Mouse (Mus musculus) stomach, embryonic 14.5 days (tissue): ENCODE measurements around the gene Myoz1. TPM values are rescaled to one million over a fixed set of nuclear protein-coding genes. Genes with fewer than 3 reads are reported as not detected.
"Not testable (repeated sequence)": the region's sequence is repeated elsewhere in the genome, so short reads cannot be mapped to it uniquely, and the experiment has no call there.

Experiments
- ATAC-seq: fragments of 200-750 bp; cut with Nextera tagmentation; 2 replicates; pipeline ENCODE4 v1.8.0; 2017; ENCODE audit warnings: low read depth, moderate TSS enrichment; ENCODE audit not compliant: insufficient number of reproducible peaks, insufficient read depth, low FRiP score
- H3K27ac ChIP-seq: fragments of 300-500 bp; sonication (generic); 2 replicates; pipeline ENCODE4 v1.5.1; 2014; ENCODE audit warnings: mild to moderate bottlenecking, low read length, moderate library complexity, mixed read lengths
- H3K27me3 ChIP-seq: fragments of 300-500 bp; sonication (generic); 2 replicates; pipeline ENCODE4 v1.6.1; 2014; ENCODE audit warnings: low read length, control low read depth, mixed read lengths; ENCODE audit not compliant: control insufficient read depth, insufficient read depth
- H3K36me3 ChIP-seq: fragments of 300-500 bp; sonication (generic); 2 replicates; pipeline ENCODE4 v1.6.1; 2014; ENCODE audit warnings: mild to moderate bottlenecking, control low read depth, low read length, moderate library complexity, mixed read lengths; ENCODE audit not compliant: control insufficient read depth, insufficient read depth
- H3K4me1 ChIP-seq: fragments of 300-500 bp; sonication (generic); 2 replicates; pipeline ENCODE4 v1.6.1; 2014; ENCODE audit warnings: low read length, control low read depth, mixed read lengths; ENCODE audit not compliant: control insufficient read depth, insufficient read depth
- H3K4me2 ChIP-seq: fragments of 300-500 bp; sonication (generic); replicated peaks from 2 replicates; pipeline ENCODE4 v1.6.1; 2014; ENCODE audit warnings: low read depth, low read length, control low read depth
- H3K4me3 ChIP-seq: fragments of 300-500 bp; sonication (generic); 2 replicates; pipeline ENCODE4 v1.5.1; 2014; ENCODE audit warnings: low read depth, low read length, control low read depth
- H3K9ac ChIP-seq: fragments of 300-500 bp; sonication (generic); replicated peaks from 2 replicates; pipeline ENCODE4 v1.6.1; 2014; ENCODE audit warnings: low read depth, mild to moderate bottlenecking, control low read depth, low read length, moderate library complexity, mixed read lengths
- H3K9me3 ChIP-seq: fragments of 300-500 bp; sonication (generic); 2 replicates; pipeline ENCODE4 v1.6.1; 2016; ENCODE audit warnings: low read depth, low read length, control low read depth; ENCODE audit not compliant: control insufficient read depth
- WGBS: fragments of 180-500 bp; shearing (Covaris S2); extraction: QIAGEN DNeasy Blood & Tissue Kit; methylation state at CpG from one replicate; pipeline ENCODE4 v1.1.7; 2014; 5-methylcytosine and 5-hydroxymethylcytosine counted together
- polyA plus RNA-seq: library from polyadenylated mRNA; unstranded; fragments of >200 nt; fragmentation: Nextera tagmentation; extraction: Ambion mirVana; gene quantifications from 2 replicates; pipeline ENCODE4 v1.2.1, GENCODE M21; 2014

The Myoz1 gene
- 0.29 TPM in 1 of 2 replicates, not detected in the other for polyA plus RNA-seq

DNA sequence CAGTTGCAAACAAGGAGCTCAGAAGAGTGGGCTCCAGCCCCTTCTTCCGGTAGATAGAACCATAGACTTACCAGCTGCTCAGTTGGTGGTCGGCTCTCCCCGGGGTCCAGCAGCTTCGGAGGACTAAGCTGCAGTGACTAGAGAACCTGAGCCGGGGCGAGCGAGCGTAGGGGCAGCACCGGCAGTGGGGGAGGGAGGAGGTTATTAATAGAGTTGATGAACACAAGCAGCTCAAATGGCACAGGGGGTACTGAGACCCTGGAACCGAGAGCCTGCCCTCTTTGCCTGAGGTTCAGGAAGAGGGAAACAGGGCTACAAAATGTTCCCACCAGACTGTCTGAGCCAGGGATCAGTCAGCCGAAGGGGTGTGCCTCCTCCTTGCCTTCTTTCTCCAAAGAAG lies at the start of gene Myoz1:
Gene Myoz1, minus strand, starts transcription at position 180 of the 400 bp plus-strand sequence.
- H3K4me3 ChIP-seq, result no peak within 1 kb of the TSS
- H3K4me1 ChIP-seq, result 0 out of 2 replicates have a peak, but pooled peaks cover under 1% of the 10 kb centered on the region
- WGBS, result 50% methylated on average over 11 of the region's 11 CpGs
- no peak for ATAC-seq
- H3K27me3 ChIP-seq, result no peaks in the 10 kb centered on the region
- no peak within 1 kb of the TSS for H3K9ac ChIP-seq
- no peaks in the 10 kb centered on the region for H3K36me3 ChIP-seq
- H3K4me2 ChIP-seq, result no peak within 1 kb of the TSS
- H3K9me3 ChIP-seq, result no peaks in the 10 kb centered on the region
- no peak within 1 kb of the TSS for H3K27ac ChIP-seq

DNA sequence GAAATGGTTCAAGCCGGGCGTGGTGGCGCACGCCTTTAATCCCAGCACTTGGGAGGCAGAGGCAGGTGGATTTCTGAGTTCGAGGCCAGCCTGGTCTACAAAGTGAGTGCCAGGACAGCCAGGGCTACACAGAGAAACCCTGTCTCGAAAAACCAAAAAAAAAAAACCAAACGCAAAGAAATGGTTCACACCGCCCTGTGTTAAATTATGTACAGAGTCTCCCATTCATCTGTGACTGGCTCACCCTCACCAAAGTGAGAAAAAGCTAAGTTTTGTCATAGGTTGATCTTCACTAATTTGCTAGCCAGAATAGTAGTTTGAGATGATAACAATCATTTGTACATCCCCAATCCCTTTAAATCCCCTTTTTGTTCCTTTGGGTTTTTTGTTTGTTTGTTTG lies 47.1 kb upstream of the Myoz1 start:
- 7% methylated on average over 8 of the region's 8 CpGs for WGBS
- not testable (repeated sequence) for ATAC-seq, H3K9me3 ChIP-seq, H3K27me3 ChIP-seq
- peaks cover 18% of the 10 kb centered on the region; the same call in 1 of the 2 replicates for H3K36me3 ChIP-seq
- H3K27ac ChIP-seq, result peak overlapping the region; percentile 90
- H3K9ac ChIP-seq, result peak overlapping the region; percentile 74
- peak overlapping the region; percentile 62 for H3K4me2 ChIP-seq
- peak overlapping the region; percentile 73 for H3K4me3 ChIP-seq
- peaks cover 21% of the 10 kb centered on the region for H3K4me1 ChIP-seq

DNA sequence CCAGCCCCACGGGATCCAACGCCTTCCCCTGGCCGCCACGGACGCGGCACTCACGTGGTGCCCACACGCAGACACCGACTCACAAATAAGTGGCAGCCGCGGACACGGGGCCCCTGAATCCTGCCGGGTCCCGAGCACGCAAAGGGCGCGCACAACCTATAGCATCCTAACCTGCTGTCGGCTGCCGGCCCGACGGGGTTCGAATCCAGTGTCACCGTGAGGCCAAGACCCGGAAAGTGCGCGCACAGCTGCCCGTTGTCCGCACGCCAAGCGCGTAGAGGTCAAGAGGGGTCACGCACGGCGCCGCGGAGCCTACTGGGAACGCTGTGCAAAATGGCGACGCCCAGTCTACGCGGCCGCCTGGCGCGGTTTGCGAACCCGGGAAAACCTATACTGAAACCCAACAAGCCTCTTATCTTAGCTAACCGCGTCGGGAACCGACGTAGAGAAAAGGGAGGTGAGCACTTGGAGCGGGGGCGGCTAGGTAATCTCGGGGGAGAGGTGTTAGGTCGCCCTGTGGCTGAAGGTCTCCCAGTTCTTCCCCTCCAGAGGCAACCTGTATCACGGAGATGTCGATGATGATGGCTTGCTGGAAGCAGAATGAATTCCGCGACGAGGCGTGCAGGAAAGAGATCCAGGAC lies 46.5 kb upstream of the Myoz1 start, which contains the start of gene Chchd1:
Gene Chchd1, plus strand, starts transcription at position 266 of the 641 bp plus-strand sequence.
- Histone ChIP-seq H3K4me2 (peak within 1 kb of the TSS; percentile 62), H3K4me1 (peaks cover 25% of the 10 kb centered on the region), H3K27ac (peak within 1 kb of the TSS; percentile 90), H3K27me3 (no peaks in the 10 kb centered on the region), H3K36me3 (peaks cover 21% of the 10 kb centered on the region; the same call in 1 of the 2 replicates), H3K9me3 (no peaks in the 10 kb centered on the region), H3K4me3 (peak within 1 kb of the TSS; percentile 73), H3K9ac (peak within 1 kb of the TSS; percentile 74)
- ATAC-seq, result peak; percentile 78
- under 1% methylated on average over 61 of the region's 61 CpGs for WGBS

DNA sequence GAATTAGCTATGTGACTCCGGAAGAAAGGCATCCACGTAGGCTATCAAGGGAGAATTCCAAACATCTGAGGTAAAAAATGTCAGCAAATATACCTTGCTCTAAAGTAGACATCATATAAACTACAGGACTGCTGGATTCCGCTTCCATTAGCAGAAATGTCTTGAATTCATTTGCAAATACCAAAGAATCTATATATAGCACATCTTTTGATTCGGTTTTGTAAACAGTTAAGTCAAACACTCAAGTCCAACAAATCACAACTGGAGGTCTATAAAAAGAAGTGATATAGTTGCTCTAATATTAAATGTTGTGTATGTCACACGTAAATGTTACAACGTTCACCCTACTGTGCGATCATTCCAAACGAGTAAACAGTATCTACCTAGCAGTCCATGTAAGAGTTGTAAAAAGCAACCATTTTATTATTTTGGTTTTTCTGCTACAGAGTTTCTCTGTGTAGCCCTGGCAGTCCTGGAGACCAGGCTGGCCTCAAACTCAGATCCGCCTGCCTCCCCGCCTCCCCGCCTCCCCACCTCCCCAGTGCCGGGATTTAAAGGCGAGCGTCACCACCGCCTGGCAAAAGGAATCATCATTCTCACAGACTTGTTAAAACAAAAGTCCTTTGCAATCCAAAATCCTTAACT lies 45.9 kb upstream of the Myoz1 start:
- H3K36me3 ChIP-seq, result peaks cover 21% of the 10 kb centered on the region; the same call in 1 of the 2 replicates

DNA sequence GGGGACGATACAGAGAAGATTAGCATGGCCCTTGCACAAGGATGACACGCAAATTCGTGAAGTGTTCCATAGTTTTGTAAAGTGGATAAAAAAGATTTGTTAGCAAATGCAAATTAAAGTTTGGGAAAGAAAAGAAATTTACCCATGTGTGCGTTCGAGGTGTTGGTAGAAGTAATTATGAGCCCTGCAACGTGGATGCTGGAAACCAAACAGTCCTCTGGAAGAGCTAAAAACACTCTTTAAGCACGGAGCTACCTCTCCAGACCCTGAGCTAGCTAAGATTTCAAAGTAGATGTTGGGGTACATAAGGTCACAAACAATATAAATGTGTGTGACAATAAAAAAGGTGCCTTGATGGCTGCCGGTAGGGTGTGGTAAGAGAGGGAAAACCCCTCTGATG lies 45.2 kb upstream of the Myoz1 start:
- H3K9ac ChIP-seq, result no peak overlapping the region

More for the DNA sequence above, 45.9 kb upstream of the Myoz1 start:
- ATAC-seq, result peak; percentile 17; the same call in 1 of the 2 replicates
- Histone ChIP-seq H3K9me3 (no peaks in the 10 kb centered on the region), H3K27ac (peak overlapping the region; percentile 90), H3K27me3 (no peaks in the 10 kb centered on the region), H3K4me2 (peak overlapping the region; percentile 62), H3K9ac (peak overlapping the region; percentile 74), H3K4me3 (peak overlapping the region; percentile 73), H3K4me1 (peaks cover 29% of the 10 kb centered on the region)
- WGBS, result 3% methylated on average over 15 of the region's 15 CpGs

DNA sequence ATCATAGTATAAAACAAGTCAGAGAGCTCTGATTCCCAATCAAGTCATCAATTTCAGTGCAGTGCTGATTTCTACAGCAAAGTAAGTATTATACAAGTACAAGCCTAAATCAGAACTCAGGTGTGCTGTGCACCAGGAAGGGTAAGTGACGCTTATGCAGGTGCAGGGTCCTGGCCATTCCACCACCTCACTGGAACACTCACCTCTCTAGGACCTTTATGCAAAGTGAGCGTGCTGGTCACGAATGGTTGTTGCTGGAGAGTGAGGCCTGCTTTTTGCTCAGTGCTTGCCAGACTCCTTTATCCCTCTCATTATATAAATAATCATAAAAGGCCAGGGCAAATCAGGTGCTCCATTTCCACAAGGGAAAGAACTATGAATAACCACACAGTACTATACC lies 44.0 kb upstream of the Myoz1 start:
- no peak overlapping the region for H3K4me3 ChIP-seq
- H3K27ac ChIP-seq, result no peak overlapping the region
- H3K4me2 ChIP-seq, result no peak overlapping the region
- no peaks in the 10 kb centered on the region for H3K27me3 ChIP-seq
- H3K4me1 ChIP-seq, result peaks cover 43% of the 10 kb centered on the region
- no peak for ATAC-seq
- H3K9ac ChIP-seq, result no peak overlapping the region
- 73% methylated on average over 3 of the region's 3 CpGs for WGBS
- peaks cover 21% of the 10 kb centered on the region; the same call in 1 of the 2 replicates for H3K36me3 ChIP-seq
- H3K9me3 ChIP-seq, result no peaks in the 10 kb centered on the region

More for the DNA sequence above, 45.2 kb upstream of the Myoz1 start:
- Histone ChIP-seq H3K4me3 (peak overlapping the region; percentile 73; the same call in 1 of the 2 replicates), H3K36me3 (peaks cover 21% of the 10 kb centered on the region; the same call in 1 of the 2 replicates), H3K27me3 (no peaks in the 10 kb centered on the region), H3K27ac (no peak overlapping the region), H3K9me3 (no peaks in the 10 kb centered on the region), H3K4me1 (peaks cover 35% of the 10 kb centered on the region), H3K4me2 (peak overlapping the region; percentile 62)
- 74% methylated on average over 8 of the region's 8 CpGs for WGBS
- no peak for ATAC-seq

DNA sequence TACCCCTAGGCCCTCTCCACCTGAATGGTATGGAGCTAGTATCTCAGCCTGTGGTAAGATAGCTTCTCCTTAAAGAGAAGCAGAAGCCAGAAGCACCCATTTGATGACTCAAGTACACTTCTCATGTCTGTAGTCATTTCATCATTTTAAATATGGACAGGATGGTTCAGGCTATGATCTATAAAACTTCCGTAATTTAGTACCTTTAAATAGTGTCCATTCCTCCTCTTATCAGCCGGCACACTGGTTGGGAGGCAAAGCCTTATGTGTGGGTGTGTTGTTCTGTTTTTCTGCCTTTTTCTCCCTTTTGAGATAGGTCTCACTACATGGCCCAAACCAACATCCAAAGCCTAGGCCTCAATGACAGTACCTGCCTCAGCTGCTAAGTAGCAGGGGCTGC lies 42.2 kb upstream of the Myoz1 start:
- WGBS, result 94% methylated on average over 2 of the region's 2 CpGs
- H3K9ac ChIP-seq, result no peak overlapping the region
- H3K27ac ChIP-seq, result no peak overlapping the region
- H3K4me3 ChIP-seq, result no peak overlapping the region
- no peak for ATAC-seq
- H3K4me1 ChIP-seq, result peaks cover 40% of the 10 kb centered on the region
- no peaks in the 10 kb centered on the region for H3K27me3 ChIP-seq
- H3K9me3 ChIP-seq, result no peaks in the 10 kb centered on the region
- H3K36me3 ChIP-seq, result peaks cover 19% of the 10 kb centered on the region
- no peak overlapping the region for H3K4me2 ChIP-seq

DNA sequence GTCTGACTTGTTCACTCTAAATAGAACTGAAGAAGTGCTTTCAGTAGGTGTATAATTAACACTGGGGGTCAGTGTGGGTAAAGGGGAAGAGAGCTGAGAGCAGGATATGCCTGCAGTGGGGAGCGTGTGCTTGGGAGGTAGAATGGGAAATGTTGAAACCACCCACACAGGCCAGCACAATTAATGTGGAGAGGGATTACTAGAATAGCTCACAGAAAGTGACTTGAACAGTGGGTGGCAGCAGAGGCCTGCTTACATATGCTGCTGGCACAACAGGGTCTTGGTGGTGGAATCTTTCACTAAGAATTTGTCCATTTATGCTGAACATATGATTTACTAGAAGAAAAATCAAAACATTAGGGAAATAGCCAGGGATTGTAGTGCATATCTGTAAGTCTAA lies 40.6 kb upstream of the Myoz1 start:
- 16% methylated on average over 1 of the region's 1 CpGs for WGBS
- no peak overlapping the region for H3K27ac ChIP-seq

More for the DNA sequence above, 40.6 kb upstream of the Myoz1 start:
- peak overlapping the region; percentile 82 for H3K4me3 ChIP-seq
- peaks cover 34% of the 10 kb centered on the region for H3K36me3 ChIP-seq
- no peaks in the 10 kb centered on the region for H3K9me3 ChIP-seq
- peak overlapping the region; percentile 78 for H3K4me2 ChIP-seq
- H3K27me3 ChIP-seq, result no peaks in the 10 kb centered on the region
- peaks cover 39% of the 10 kb centered on the region for H3K4me1 ChIP-seq
- H3K9ac ChIP-seq, result no peak overlapping the region
- ATAC-seq, result no peak
